Mouse (Mus musculus): ENCODE results near the gene Vav2. TPM values are rescaled to one million over a fixed set of nuclear protein-coding genes. Genes with fewer than 3 reads are reported as not detected.

Vav2 gene
- total and polyA plus RNA-seq, 2 experiments from 2014 or later = 6.4 to 33.6 TPM

- no peaks in the 10 kb centered on the region for H3K4me1 ChIP-seq (ENCODE audit: insufficient read depth, low read length)
- H3K4me2 ChIP-seq (ENCODE audit: low read depth, low read length, poor library complexity, severe bottlenecking) = no peak overlapping the region
- DNase-seq (ENCODE audit: low spot score) (no peak), ATAC-seq (ENCODE audit: low FRiP score) (no peak)
- no peaks in the 10 kb centered on the region for H3K9me3 ChIP-seq (ENCODE audit: low read length)
- H3K36me3 ChIP-seq (ENCODE audit: insufficient read depth, low read length) = no peaks in the 10 kb centered on the region
- H3K27me3 ChIP-seq (ENCODE audit: insufficient read depth, low read length) = no peaks in the 10 kb centered on the region
- WGBS = 87% methylated on average over 5 of the region's 5 CpGs
- no peak overlapping the region for H3K27ac ChIP-seq (ENCODE audit: low read depth, low read length)
- no peak overlapping the region for H3K9ac ChIP-seq (replicated peaks; ENCODE audit: low read length, poor library complexity, severe bottlenecking)
- H3K4me3 ChIP-seq (ENCODE audit: low read depth, low read length) = no peak overlapping the region
- peak; percentile 15 for TF ChIP-seq CTCF (IDR thresholded peaks at IDR 0.05)
Observed at GRCm38 (mm10) chr2:27228809-27229480, 197.9 kb downstream of the Vav2 start.

- no peak overlapping the region for H3K4me3 ChIP-seq (ENCODE audit: low read depth, low read length)
- H3K4me2 ChIP-seq (ENCODE audit: low read depth, low read length, poor library complexity, severe bottlenecking) = no peak overlapping the region
- H3K27me3 ChIP-seq (ENCODE audit: insufficient read depth, low read length) = no peaks in the 10 kb centered on the region
- no peak overlapping the region for H3K27ac ChIP-seq (ENCODE audit: low read depth, low read length)
- no peaks in the 10 kb centered on the region for H3K9me3 ChIP-seq (ENCODE audit: low read length)
- no peak for ATAC-seq (ENCODE audit: low FRiP score)
- no peak for TF ChIP-seq CTCF (IDR thresholded peaks at IDR 0.05)
- 71% methylated on average over 7 of the region's 7 CpGs for WGBS
- no peaks in the 10 kb centered on the region for H3K36me3 ChIP-seq (ENCODE audit: insufficient read depth, low read length)
- no peak for DNase-seq (ENCODE audit: low spot score)
- H3K4me1 ChIP-seq (ENCODE audit: insufficient read depth, low read length) = no peaks in the 10 kb centered on the region
- H3K9ac ChIP-seq (replicated peaks; ENCODE audit: low read length, poor library complexity, severe bottlenecking) = no peak overlapping the region
Observed at GRCm38 (mm10) chr2:27226572-27226971, 200.3 kb downstream of the Vav2 start.

GRCm38 (mm10) chr2:27223012-27223421 is 203.8 kb downstream of the Vav2 start:
- 78% methylated on average over 7 of the region's 7 CpGs for whole genome bisulfite sequencing
- Histone ChIP-seq H3K4me3 (ENCODE audit: low read depth, low read length) (no peak overlapping the region), H3K27me3 (ENCODE audit: insufficient read depth, low read length) (no peaks in the 10 kb centered on the region), H3K27ac (ENCODE audit: low read depth, low read length) (no peak overlapping the region), H3K9me3 (ENCODE audit: low read length) (no peaks in the 10 kb centered on the region), H3K36me3 (ENCODE audit: insufficient read depth, low read length) (no peaks in the 10 kb centered on the region), H3K9ac (replicated peaks; ENCODE audit: low read length, poor library complexity, severe bottlenecking) (no peak overlapping the region), H3K4me1 (ENCODE audit: insufficient read depth, low read length) (no peaks in the 10 kb centered on the region), H3K4me2 (ENCODE audit: low read depth, low read length, poor library complexity, severe bottlenecking) (no peak overlapping the region)
- ATAC-seq (ENCODE audit: low FRiP score) = no peak
- peak; percentile 52 for DNase-seq (ENCODE audit: low spot score)
- TF ChIP-seq CTCF (IDR thresholded peaks at IDR 0.05) = no peak

- H3K27me3 ChIP-seq (ENCODE audit: insufficient read depth, low read length) = no peaks in the 10 kb centered on the region
- no peak overlapping the region for H3K9ac ChIP-seq (replicated peaks; ENCODE audit: low read length, poor library complexity, severe bottlenecking)
- 83% methylated on average over 8 of the region's 8 CpGs for WGBS
- no peak overlapping the region for H3K4me2 ChIP-seq (ENCODE audit: low read depth, low read length, poor library complexity, severe bottlenecking)
- TF ChIP-seq CTCF (IDR thresholded peaks at IDR 0.05) = no peak
- H3K4me3 ChIP-seq (ENCODE audit: low read depth, low read length) = no peak overlapping the region
- H3K27ac ChIP-seq (ENCODE audit: low read depth, low read length) = no peak overlapping the region
- DNase-seq (ENCODE audit: low spot score) (no peak), ATAC-seq (ENCODE audit: low FRiP score) (no peak)
- no peaks in the 10 kb centered on the region for H3K4me1 ChIP-seq (ENCODE audit: insufficient read depth, low read length)
- no peaks in the 10 kb centered on the region for H3K36me3 ChIP-seq (ENCODE audit: insufficient read depth, low read length)
- H3K9me3 ChIP-seq (ENCODE audit: low read length) = no peaks in the 10 kb centered on the region
Observed at GRCm38 (mm10) chr2:27218569-27218968, 208.3 kb downstream of the Vav2 start.

- no peak for ATAC-seq (ENCODE audit: low FRiP score)
- Histone ChIP-seq H3K27ac (ENCODE audit: low read depth, low read length) (no peak overlapping the region), H3K9me3 (ENCODE audit: low read length) (no peaks in the 10 kb centered on the region), H3K4me3 (ENCODE audit: low read depth, low read length) (no peak overlapping the region), H3K4me2 (ENCODE audit: low read depth, low read length, poor library complexity, severe bottlenecking) (no peak overlapping the region), H3K36me3 (ENCODE audit: insufficient read depth, low read length) (no peaks in the 10 kb centered on the region), H3K27me3 (ENCODE audit: insufficient read depth, low read length) (no peaks in the 10 kb centered on the region), H3K4me1 (ENCODE audit: insufficient read depth, low read length) (no peaks in the 10 kb centered on the region), H3K9ac (replicated peaks; ENCODE audit: low read length, poor library complexity, severe bottlenecking) (no peak overlapping the region)
- 58% methylated on average over 2 of the region's 2 CpGs for WGBS
- peak; percentile 28 for DNase-seq (ENCODE audit: low spot score)
- TF ChIP-seq CTCF (IDR thresholded peaks at IDR 0.05) = no peak
Observed at GRCm38 (mm10) chr2:27218121-27218544, 208.7 kb downstream of the Vav2 start.

- Histone ChIP-seq H3K36me3 (ENCODE audit: insufficient read depth, low read length) (no peaks in the 10 kb centered on the region), H3K4me3 (ENCODE audit: low read depth, low read length) (no peak overlapping the region), H3K9me3 (ENCODE audit: low read length) (no peaks in the 10 kb centered on the region), H3K9ac (replicated peaks; ENCODE audit: low read length, poor library complexity, severe bottlenecking) (no peak overlapping the region), H3K4me2 (ENCODE audit: low read depth, low read length, poor library complexity, severe bottlenecking) (no peak overlapping the region), H3K27ac (ENCODE audit: low read depth, low read length) (no peak overlapping the region), H3K27me3 (ENCODE audit: insufficient read depth, low read length) (no peaks in the 10 kb centered on the region), H3K4me1 (ENCODE audit: insufficient read depth, low read length) (no peaks in the 10 kb centered on the region)
- DNase-seq (ENCODE audit: low spot score) (no peak), ATAC-seq (ENCODE audit: low FRiP score) (no peak)
- TF ChIP-seq CTCF (IDR thresholded peaks at IDR 0.05) = no peak
- WGBS = 73% methylated on average over 2 of the region's 2 CpGs
Observed at GRCm38 (mm10) chr2:27215537-27215936, 211.3 kb downstream of the Vav2 start.

Small RNAs within 50 kb of the gene (microRNA-seq; reads per million reads assigned to microRNA genes)
- gene Gm24049 (ENCODE audit: borderline number of aligned reads) = not detected
- not detected for gene Mir7578 (ENCODE audit: borderline number of aligned reads)

Other genes with a start within 250 kb of the Vav2 start
- 9.5 and 11.8 TPM in 2 replicates for gene Sardh, start 178.7 kb downstream of the Vav2 start, total RNA-seq (2014; rRNA removed)
- gene Sardh, start 178.7 kb downstream of the Vav2 start, polyA plus RNA-seq (2015; fragmentation: Nextera tagmentation; extraction: Ambion mirVana) = 7.4 and 8.9 TPM in 2 replicates
- 32.9 and 44.2 TPM in 2 replicates for gene Brd3os, start 15.3 kb upstream of the Vav2 start, total RNA-seq (2014; rRNA removed)
- 42.5 and 47.4 TPM in 2 replicates for gene Brd3os, start 15.3 kb upstream of the Vav2 start, polyA plus RNA-seq (2015; fragmentation: Nextera tagmentation; extraction: Ambion mirVana)
- 43.8 and 54.7 TPM in 2 replicates for gene Brd3, start 80.6 kb upstream of the Vav2 start, total RNA-seq (2014; rRNA removed)
- gene Brd3, start 80.6 kb upstream of the Vav2 start, polyA plus RNA-seq (2015; fragmentation: Nextera tagmentation; extraction: Ambion mirVana) = 124 TPM in 2 replicates
- gene Wdr5, start 88.1 kb upstream of the Vav2 start, total RNA-seq (2014; rRNA removed) = 48.9 and 50.1 TPM in 2 replicates
- 34.5 and 35.4 TPM in 2 replicates for gene Wdr5, start 88.1 kb upstream of the Vav2 start, polyA plus RNA-seq (2015; fragmentation: Nextera tagmentation; extraction: Ambion mirVana)
- gene Rxra, start 249.4 kb upstream of the Vav2 start, total RNA-seq (2014; rRNA removed) = 18.5 and 20.2 TPM in 2 replicates
- 2.2 and 2.3 TPM in 2 replicates for gene Rxra, start 249.4 kb upstream of the Vav2 start, polyA plus RNA-seq (2015; fragmentation: Nextera tagmentation; extraction: Ambion mirVana)

Data from midbrain, postnatal 0 days (tissue).